Mouse (Mus musculus) heart, adult 2 months (tissue): ENCODE data around the gene Uox.

ENCODE experiments used
- CTCF ChIP-seq: fragments of 200-600 bp; IDR thresholded peaks from 2 replicates; pipeline ENCODE4 v1.8.1; 2022; ENCODE audit warnings: antibody characterized with exemption, mild to moderate bottlenecking, moderate library complexity
- POLR2A ChIP-seq: fragments of 200-500 bp; IDR thresholded peaks from 2 replicates; pipeline ENCODE4 v1.6.1; 2011; ENCODE audit warnings: mild to moderate bottlenecking, low read depth, low read length, control low read depth; ENCODE audit not compliant: insufficient read depth

GRCm38 (mm10) chr3:146616533-146617283 is 46.5 kb downstream of the Uox start:
- no peak for TF ChIP-seq POLR2A
- TF ChIP-seq CTCF: no peak
